Mouse (Mus musculus): ENCODE measurements at regions not wholly inside any gene's neighbourhood (a gene's known extent, or its start where the extent isn't known, plus 50 kb on each side); places are given as distances from the start of the nearest gene placed in this dataset.

DNA sequence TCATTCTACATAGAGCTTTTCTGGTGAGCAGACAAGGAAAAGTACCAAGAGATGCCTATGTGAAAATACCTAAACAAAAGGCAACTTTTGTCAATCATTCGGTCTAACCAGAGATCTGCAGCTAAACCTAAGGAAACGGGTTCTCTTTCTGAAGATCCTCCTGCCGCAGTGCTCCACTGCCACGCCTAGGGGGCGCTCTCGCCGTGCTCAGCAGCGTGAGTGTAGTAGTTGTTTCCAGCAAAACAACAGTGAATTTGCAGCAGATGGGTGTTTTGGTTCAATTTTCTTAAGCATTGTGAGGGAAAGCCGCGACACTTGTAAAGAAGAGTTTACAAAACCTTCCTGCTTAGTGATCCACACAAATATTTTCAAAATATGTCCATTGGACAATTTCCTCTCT lies 331.4 kb upstream of the Onecut1 start:
- TF ChIP-seq CTCF (IDR thresholded peaks at IDR 0.05; ENCODE audit: low read depth) (peak; percentile 63), EP300 (IDR thresholded peaks at IDR 0.05; ENCODE audit: low read depth) (no peak)

All from heart, postnatal 0 days (tissue).